Mouse (Mus musculus): Measurements from ENCODE around the gene Rgs21. TPM values are rescaled to one million over a fixed set of nuclear protein-coding genes. Genes with fewer than 3 reads are reported as not detected.

The Rgs21 gene
- not detected in 2 replicates for polyA plus RNA-seq (2014; fragmentation: Nextera tagmentation; extraction: Ambion mirVana)

- Histone ChIP-seq H3K4me1 (ENCODE audit: control insufficient read depth in 2 of 2, insufficient read depth in 2 of 2, low read length in 2 of 2) (no peaks in the 10 kb centered on the region), H3K9ac (ENCODE audit: low read length) (no peak within 1 kb of the TSS), H3K27me3 (ENCODE audit: control insufficient read depth, insufficient read depth, low read length) (no peaks in the 10 kb centered on the region), H3K4me2 (ENCODE audit: low read length) (no peak within 1 kb of the TSS), H3K4me3 (ENCODE audit: control insufficient read depth in 1 of 2, insufficient read depth in 1 of 2, low read depth in 1 of 2, low read length in 2 of 2) (no peak within 1 kb of the TSS), H3K9me3 (ENCODE audit: control insufficient read depth, low read length) (no peaks in the 10 kb centered on the region), H3K36me3 (ENCODE audit: control insufficient read depth, insufficient read depth, low read length) (no peaks in the 10 kb centered on the region), H3K27ac (replicated peaks in 1 of 2; ENCODE audit: control insufficient read depth in 1 of 2, insufficient read depth in 1 of 2, low read depth in 2 of 2, low read length in 2 of 2) (no peak within 1 kb of the TSS)
- 59% methylated on average over 3 of the region's 3 CpGs for WGBS
- no peak for ATAC-seq (ENCODE audit: insufficient number of reproducible peaks, insufficient read depth, low FRiP score, low read depth)
Measured at GRCm38 (mm10) chr1:144567567-144567966, at the start of gene Rgs21. Gene Rgs21 (minus strand): TSS chr1:144567667.

DNA sequence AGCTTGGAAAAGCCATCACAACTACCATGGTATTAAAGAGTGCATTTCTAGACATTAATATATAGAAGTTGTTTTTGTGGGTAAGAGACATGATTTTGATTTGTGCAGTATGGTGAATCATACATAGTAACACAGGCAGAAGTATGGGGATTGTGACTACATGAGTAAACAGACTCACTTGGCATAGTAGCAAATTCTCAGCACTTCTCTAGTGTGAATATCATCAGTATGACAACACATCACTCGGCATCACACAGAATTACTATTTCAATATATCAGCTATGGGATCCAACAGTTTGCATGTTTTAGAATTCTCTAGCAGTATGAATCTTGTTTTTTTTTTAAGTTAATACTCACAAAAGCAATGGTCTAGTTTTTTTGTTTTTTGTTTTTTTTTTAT, 36.6 kb upstream of the Rgs21 start:
- Histone ChIP-seq H3K9ac (ENCODE audit: low read length) (no peak overlapping the region), H3K4me1 (ENCODE audit: control insufficient read depth in 2 of 2, insufficient read depth in 2 of 2, low read length in 2 of 2) (no peaks in the 10 kb centered on the region), H3K4me3 (ENCODE audit: control insufficient read depth in 1 of 2, insufficient read depth in 1 of 2, low read depth in 1 of 2, low read length in 2 of 2) (no peak overlapping the region), H3K27ac (replicated peaks in 1 of 2; ENCODE audit: control insufficient read depth in 1 of 2, insufficient read depth in 1 of 2, low read depth in 2 of 2, low read length in 2 of 2) (no peak overlapping the region), H3K36me3 (ENCODE audit: control insufficient read depth, insufficient read depth, low read length) (no peaks in the 10 kb centered on the region), H3K27me3 (ENCODE audit: control insufficient read depth, insufficient read depth, low read length) (no peaks in the 10 kb centered on the region), H3K4me2 (ENCODE audit: low read length) (no peak overlapping the region), H3K9me3 (ENCODE audit: control insufficient read depth, low read length) (no peaks in the 10 kb centered on the region)
- 86% methylated on average over 1 of the region's 1 CpGs for WGBS
- ATAC-seq (ENCODE audit: insufficient number of reproducible peaks, insufficient read depth, low FRiP score, low read depth), result no peak

DNA sequence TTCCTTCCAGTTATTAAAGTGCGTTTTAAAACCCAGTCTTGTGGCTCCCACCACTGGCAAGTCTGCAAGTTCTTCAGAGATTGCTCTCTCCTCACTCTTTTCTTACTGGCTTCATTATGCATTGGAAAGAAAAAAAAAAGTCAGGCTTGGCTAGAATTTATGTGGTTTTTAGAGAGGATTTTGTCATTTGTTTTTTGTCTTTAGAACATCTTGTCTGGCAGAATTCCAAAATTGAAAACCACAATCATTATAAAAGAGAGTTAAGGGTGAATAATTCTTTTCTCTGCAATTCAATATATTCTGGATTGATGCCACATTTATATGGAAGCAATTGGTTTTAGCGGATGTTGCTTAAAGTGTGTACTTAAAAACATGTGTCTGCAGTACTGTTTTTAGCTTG, 35.5 kb upstream of the Rgs21 start:
- Histone ChIP-seq H3K36me3 (ENCODE audit: control insufficient read depth, insufficient read depth, low read length) (no peaks in the 10 kb centered on the region), H3K27me3 (ENCODE audit: control insufficient read depth, insufficient read depth, low read length) (no peaks in the 10 kb centered on the region), H3K4me2 (ENCODE audit: low read length) (no peak overlapping the region), H3K4me3 (ENCODE audit: control insufficient read depth in 1 of 2, insufficient read depth in 1 of 2, low read depth in 1 of 2, low read length in 2 of 2) (no peak overlapping the region), H3K4me1 (ENCODE audit: control insufficient read depth in 2 of 2, insufficient read depth in 2 of 2, low read length in 2 of 2) (no peaks in the 10 kb centered on the region), H3K27ac (replicated peaks in 1 of 2; ENCODE audit: control insufficient read depth in 1 of 2, insufficient read depth in 1 of 2, low read depth in 2 of 2, low read length in 2 of 2) (no peak overlapping the region), H3K9ac (ENCODE audit: low read length) (no peak overlapping the region), H3K9me3 (ENCODE audit: control insufficient read depth, low read length) (no peaks in the 10 kb centered on the region)
- no peak for ATAC-seq (ENCODE audit: insufficient number of reproducible peaks, insufficient read depth, low FRiP score, low read depth)
- 77% methylated on average over 2 of the region's 2 CpGs for WGBS

DNA sequence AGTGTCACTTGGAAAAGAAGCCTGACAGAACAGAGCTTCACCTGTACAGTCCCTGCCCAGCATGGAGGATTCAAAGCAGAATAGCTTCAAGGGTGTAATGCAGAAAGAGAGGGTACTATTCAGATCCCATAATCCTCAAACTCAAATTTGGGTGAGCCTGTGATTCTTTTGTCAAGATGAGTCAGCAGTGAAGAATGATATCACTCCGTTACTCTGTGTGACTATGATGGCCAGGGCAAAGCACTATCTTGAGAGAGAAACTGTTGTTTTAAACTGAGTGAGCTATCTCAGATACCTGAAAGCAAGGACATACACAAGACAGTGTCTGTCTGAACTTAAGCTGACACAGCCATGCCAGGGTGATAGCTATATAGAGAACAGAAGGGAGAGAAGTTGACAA, 11.9 kb upstream of the Rgs21 start:
- Histone ChIP-seq H3K4me2 (ENCODE audit: low read length) (no peak overlapping the region), H3K36me3 (ENCODE audit: control insufficient read depth, insufficient read depth, low read length) (no peaks in the 10 kb centered on the region), H3K27ac (replicated peaks in 1 of 2; ENCODE audit: control insufficient read depth in 1 of 2, insufficient read depth in 1 of 2, low read depth in 2 of 2, low read length in 2 of 2) (no peak overlapping the region), H3K27me3 (ENCODE audit: control insufficient read depth, insufficient read depth, low read length) (no peaks in the 10 kb centered on the region), H3K9me3 (ENCODE audit: control insufficient read depth, low read length) (no peaks in the 10 kb centered on the region), H3K4me1 (ENCODE audit: control insufficient read depth in 2 of 2, insufficient read depth in 2 of 2, low read length in 2 of 2) (no peaks in the 10 kb centered on the region), H3K9ac (ENCODE audit: low read length) (no peak overlapping the region), H3K4me3 (ENCODE audit: control insufficient read depth in 1 of 2, insufficient read depth in 1 of 2, low read depth in 1 of 2, low read length in 2 of 2) (no peak overlapping the region)
- 29% methylated on average over 1 of the region's 1 CpGs for WGBS
- no peak for ATAC-seq (ENCODE audit: insufficient number of reproducible peaks, insufficient read depth, low FRiP score, low read depth)

GRCm38 (mm10) chr1:144572972-144573371, 5.5 kb upstream of the Rgs21 start:
- no peak for ATAC-seq (ENCODE audit: insufficient number of reproducible peaks, insufficient read depth, low FRiP score, low read depth)
- Histone ChIP-seq H3K4me2 (ENCODE audit: low read length) (no peak overlapping the region), H3K27me3 (ENCODE audit: control insufficient read depth, insufficient read depth, low read length) (no peaks in the 10 kb centered on the region), H3K36me3 (ENCODE audit: control insufficient read depth, insufficient read depth, low read length) (no peaks in the 10 kb centered on the region), H3K9me3 (ENCODE audit: control insufficient read depth, low read length) (no peaks in the 10 kb centered on the region), H3K4me1 (ENCODE audit: control insufficient read depth in 2 of 2, insufficient read depth in 2 of 2, low read length in 2 of 2) (no peaks in the 10 kb centered on the region), H3K27ac (replicated peaks in 1 of 2; ENCODE audit: control insufficient read depth in 1 of 2, insufficient read depth in 1 of 2, low read depth in 2 of 2, low read length in 2 of 2) (no peak overlapping the region), H3K4me3 (ENCODE audit: control insufficient read depth in 1 of 2, insufficient read depth in 1 of 2, low read depth in 1 of 2, low read length in 2 of 2) (no peak overlapping the region), H3K9ac (ENCODE audit: low read length) (no peak overlapping the region)
- 88% methylated on average over 2 of the region's 2 CpGs for WGBS

DNA sequence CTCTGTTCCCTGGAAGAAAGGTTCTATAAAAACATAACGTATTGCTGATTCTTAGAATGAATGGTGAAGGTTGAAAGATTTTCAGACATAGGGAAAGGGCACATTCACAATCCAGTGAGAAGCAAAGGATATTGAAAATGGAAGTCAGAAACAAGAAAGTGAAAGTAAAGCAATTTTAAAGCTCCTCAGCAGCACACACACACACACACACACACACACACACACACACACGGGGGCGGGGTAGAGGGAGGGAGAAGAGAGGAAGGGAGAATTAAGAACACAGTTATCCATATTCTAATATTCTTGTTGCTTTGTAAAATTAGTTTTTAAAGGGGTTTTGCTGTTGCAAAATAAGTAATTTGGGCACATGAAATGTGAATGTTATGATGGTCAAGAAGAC, 2.4 kb upstream of the Rgs21 start:
- no peak for ATAC-seq (ENCODE audit: insufficient number of reproducible peaks, insufficient read depth, low FRiP score, low read depth)
- WGBS, result 81% methylated on average over 3 of the region's 3 CpGs
- H3K4me1 ChIP-seq (ENCODE audit: control insufficient read depth in 2 of 2, insufficient read depth in 2 of 2, low read length in 2 of 2), result no peaks in the 10 kb centered on the region
- H3K4me3 ChIP-seq (ENCODE audit: control insufficient read depth in 1 of 2, insufficient read depth in 1 of 2, low read depth in 1 of 2, low read length in 2 of 2), result no peak overlapping the region
- H3K36me3 ChIP-seq (ENCODE audit: control insufficient read depth, insufficient read depth, low read length), result no peaks in the 10 kb centered on the region
- no peak overlapping the region for H3K4me2 ChIP-seq (ENCODE audit: low read length)
- no peaks in the 10 kb centered on the region for H3K9me3 ChIP-seq (ENCODE audit: control insufficient read depth, low read length)
- H3K27me3 ChIP-seq (ENCODE audit: control insufficient read depth, insufficient read depth, low read length), result no peaks in the 10 kb centered on the region
- H3K9ac ChIP-seq (ENCODE audit: low read length), result no peak overlapping the region
- H3K27ac ChIP-seq (replicated peaks in 1 of 2; ENCODE audit: control insufficient read depth in 1 of 2, insufficient read depth in 1 of 2, low read depth in 2 of 2, low read length in 2 of 2), result no peak overlapping the region

- Histone ChIP-seq H3K9ac (ENCODE audit: low read length) (no peak overlapping the region), H3K27ac (replicated peaks in 1 of 2; ENCODE audit: control insufficient read depth in 1 of 2, insufficient read depth in 1 of 2, low read depth in 2 of 2, low read length in 2 of 2) (no peak overlapping the region), H3K36me3 (ENCODE audit: control insufficient read depth, insufficient read depth, low read length) (no peaks in the 10 kb centered on the region), H3K4me2 (ENCODE audit: low read length) (no peak overlapping the region), H3K4me1 (ENCODE audit: control insufficient read depth in 2 of 2, insufficient read depth in 2 of 2, low read length in 2 of 2) (no peaks in the 10 kb centered on the region), H3K9me3 (ENCODE audit: control insufficient read depth, low read length) (no peaks in the 10 kb centered on the region), H3K27me3 (ENCODE audit: control insufficient read depth, insufficient read depth, low read length) (no peaks in the 10 kb centered on the region), H3K4me3 (ENCODE audit: control insufficient read depth in 1 of 2, insufficient read depth in 1 of 2, low read depth in 1 of 2, low read length in 2 of 2) (no peak overlapping the region)
- WGBS, result 65% methylated on average over 4 of the region's 4 CpGs
- no peak for ATAC-seq (ENCODE audit: insufficient number of reproducible peaks, insufficient read depth, low FRiP score, low read depth)
Measured at GRCm38 (mm10) chr1:144545142-144545541, 22.3 kb downstream of the Rgs21 start.

- Histone ChIP-seq H3K9me3 (ENCODE audit: control insufficient read depth, low read length) (no peaks in the 10 kb centered on the region), H3K27me3 (ENCODE audit: control insufficient read depth, insufficient read depth, low read length) (no peaks in the 10 kb centered on the region), H3K27ac (replicated peaks in 1 of 2; ENCODE audit: control insufficient read depth in 1 of 2, insufficient read depth in 1 of 2, low read depth in 2 of 2, low read length in 2 of 2) (no peak overlapping the region), H3K9ac (ENCODE audit: low read length) (no peak overlapping the region), H3K36me3 (ENCODE audit: control insufficient read depth, insufficient read depth, low read length) (no peaks in the 10 kb centered on the region), H3K4me2 (ENCODE audit: low read length) (no peak overlapping the region), H3K4me3 (ENCODE audit: control insufficient read depth in 1 of 2, insufficient read depth in 1 of 2, low read depth in 1 of 2, low read length in 2 of 2) (no peak overlapping the region), H3K4me1 (ENCODE audit: control insufficient read depth in 2 of 2, insufficient read depth in 2 of 2, low read length in 2 of 2) (no peaks in the 10 kb centered on the region)
- no peak for ATAC-seq (ENCODE audit: insufficient number of reproducible peaks, insufficient read depth, low FRiP score, low read depth)
- WGBS, result 75% methylated on average over 6 of the region's 6 CpGs
Measured at GRCm38 (mm10) chr1:144544497-144544961, 22.9 kb downstream of the Rgs21 start.
